Mouse (Mus musculus): ENCODE measurements around the gene Emc7. TPM values are rescaled to one million over a fixed set of nuclear protein-coding genes. Genes with fewer than 3 reads are reported as not detected.
"Not testable (repeated sequence)": the region's sequence is repeated elsewhere in the genome, so short reads cannot be mapped to it uniquely, and the experiment has no call there.

Gene Emc7
- total and polyA plus RNA-seq, 3 experiments: 1.8 to 15.0 (median 11.9) TPM

DNA sequence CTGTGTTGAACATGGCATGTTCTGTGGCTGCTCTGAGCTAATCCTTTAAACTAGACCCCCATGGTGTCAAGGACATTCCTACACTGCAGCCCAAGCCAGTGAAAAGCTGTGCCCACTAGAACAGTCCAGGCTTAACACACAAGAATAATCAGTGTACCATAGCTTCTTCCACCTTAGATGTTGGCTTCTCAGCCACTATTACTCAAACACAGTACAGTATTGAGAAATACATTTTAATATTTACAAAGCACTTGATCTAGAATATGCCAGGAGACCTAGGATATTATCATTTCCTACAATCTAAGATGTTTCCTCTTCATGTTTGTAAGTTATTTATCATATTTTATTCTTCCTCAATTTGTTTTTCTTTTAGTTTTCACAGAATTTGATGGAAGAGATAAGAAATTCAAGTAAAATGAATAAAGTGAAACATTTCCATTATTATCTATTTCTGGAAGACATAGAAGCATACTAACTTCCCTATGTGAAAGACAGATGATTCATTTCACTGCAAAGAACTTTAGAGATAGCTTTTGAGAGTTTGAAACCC is 6.2 kb upstream of the Emc7 start:
- Histone ChIP-seq H3K4me3 (ENCODE audit: low read depth, low read length) (no peak overlapping the region), H3K9me3 (replicated peaks) (no peaks in the 10 kb centered on the region), H3K27me3 (ENCODE audit: insufficient read depth, low read length) (no peaks in the 10 kb centered on the region), H3K4me1 (ENCODE audit: insufficient read depth, low read depth, low read length) (peaks cover 19% of the 10 kb centered on the region), H3K36me3 (replicated peaks) (no peaks in the 10 kb centered on the region)
- ATAC-seq (ENCODE audit: extremely low read depth, insufficient number of reproducible peaks, low FRiP score, poor library complexity, severe bottlenecking) (no peak), DNase-seq (ENCODE audit: low spot score) (no peak)
- TF ChIP-seq POLR2AphosphoS5 (IDR thresholded peaks at IDR 0.05; ENCODE audit: insufficient replicate concordance, low read depth, low read length) (no peak), GATA2 (IDR thresholded peaks at IDR 0.05; ENCODE audit: borderline replicate concordance, low read depth, low read length) (no peak), GATA1 (IDR thresholded peaks at IDR 0.05; ENCODE audit: borderline replicate concordance, low read length) (no peak), TAL1 (conservative IDR thresholded peaks at IDR 0.05; ENCODE audit: low read depth, low read length) (no peak), CTCF (IDR thresholded peaks at IDR 0.05; ENCODE audit: low read depth, low read length) (no peak)

DNA sequence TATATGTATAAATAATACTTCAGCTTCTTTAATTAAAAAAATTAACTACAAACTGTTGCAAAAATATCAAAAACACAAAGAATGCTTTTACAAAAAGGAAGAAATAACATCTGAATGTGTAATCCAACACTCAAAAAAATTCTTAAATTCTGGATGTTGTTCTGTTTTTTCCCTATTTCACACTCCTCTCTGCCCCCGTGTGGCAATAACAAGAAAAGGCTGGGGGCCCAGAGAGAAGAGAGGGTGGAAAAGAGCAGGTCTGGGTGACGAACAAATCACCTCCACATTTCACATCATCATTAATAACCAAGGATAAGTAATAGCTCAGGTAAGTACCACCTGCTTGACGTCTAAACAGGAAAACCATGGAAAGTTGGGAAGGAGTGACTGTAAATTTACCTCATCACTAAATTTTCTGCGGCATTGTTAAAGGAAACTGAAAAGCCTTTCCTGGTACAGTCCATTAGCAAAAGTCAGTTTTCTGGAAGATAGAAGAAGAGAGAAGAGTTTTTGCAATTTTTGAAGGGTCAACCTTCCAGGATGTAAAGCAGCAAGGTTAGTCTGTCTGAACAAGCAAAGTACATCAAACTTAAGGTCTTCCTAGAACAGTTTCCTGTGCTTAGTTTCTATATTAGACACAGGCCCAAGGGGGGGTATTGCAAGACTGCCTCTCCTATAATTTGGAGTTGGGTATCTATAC is 5.0 kb upstream of the Emc7 start:
- Histone ChIP-seq H3K27me3 (ENCODE audit: insufficient read depth, low read length) (no peaks in the 10 kb centered on the region), H3K4me3 (ENCODE audit: low read depth, low read length) (no peak overlapping the region), H3K4me1 (ENCODE audit: insufficient read depth, low read depth, low read length) (peaks cover 23% of the 10 kb centered on the region), H3K9me3 (replicated peaks) (no peaks in the 10 kb centered on the region), H3K36me3 (replicated peaks) (no peaks in the 10 kb centered on the region)
- DNase-seq (ENCODE audit: low spot score): peak; percentile 6
- no peak for TF ChIP-seq TAL1 (conservative IDR thresholded peaks at IDR 0.05; ENCODE audit: low read depth, low read length)
- no peak for TF ChIP-seq GATA1 (IDR thresholded peaks at IDR 0.05; ENCODE audit: borderline replicate concordance, low read length)
- TF ChIP-seq GATA2 (IDR thresholded peaks at IDR 0.05; ENCODE audit: borderline replicate concordance, low read depth, low read length): no peak
- 0 out of 2 replicates have a peak, but pooled peaks have one; percentile 50 for ATAC-seq (ENCODE audit: extremely low read depth, insufficient number of reproducible peaks, low FRiP score, poor library complexity, severe bottlenecking)

DNA sequence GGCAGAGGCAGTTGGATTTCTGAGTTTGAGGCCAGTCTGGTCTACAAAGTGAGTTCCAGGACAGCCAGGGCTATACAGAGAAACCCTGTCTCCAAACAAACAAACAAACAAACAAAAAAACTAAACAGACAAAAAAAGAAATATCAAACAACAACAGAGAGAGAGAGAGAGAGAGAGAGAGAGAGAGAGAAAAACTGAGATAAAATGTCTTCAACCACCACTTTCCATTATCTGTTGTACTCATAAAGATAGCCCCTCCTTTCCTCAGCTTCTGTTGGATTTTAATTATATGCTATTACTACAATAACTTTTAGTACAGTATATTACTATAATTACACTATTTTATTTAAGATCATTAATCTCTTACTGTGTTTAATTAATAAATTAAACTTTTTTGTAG is 2.3 kb upstream of the Emc7 start:
- not testable (repeated sequence) for H3K9me3 ChIP-seq (replicated peaks); DNase-seq (ENCODE audit: low spot score); H3K4me3 ChIP-seq (ENCODE audit: low read depth, low read length); ATAC-seq (ENCODE audit: extremely low read depth, insufficient number of reproducible peaks, low FRiP score, poor library complexity, severe bottlenecking); H3K27me3 ChIP-seq (ENCODE audit: insufficient read depth, low read length); H3K36me3 ChIP-seq (replicated peaks)
- peaks cover 29% of the 10 kb centered on the region for H3K4me1 ChIP-seq (ENCODE audit: insufficient read depth, low read depth, low read length)

DNA sequence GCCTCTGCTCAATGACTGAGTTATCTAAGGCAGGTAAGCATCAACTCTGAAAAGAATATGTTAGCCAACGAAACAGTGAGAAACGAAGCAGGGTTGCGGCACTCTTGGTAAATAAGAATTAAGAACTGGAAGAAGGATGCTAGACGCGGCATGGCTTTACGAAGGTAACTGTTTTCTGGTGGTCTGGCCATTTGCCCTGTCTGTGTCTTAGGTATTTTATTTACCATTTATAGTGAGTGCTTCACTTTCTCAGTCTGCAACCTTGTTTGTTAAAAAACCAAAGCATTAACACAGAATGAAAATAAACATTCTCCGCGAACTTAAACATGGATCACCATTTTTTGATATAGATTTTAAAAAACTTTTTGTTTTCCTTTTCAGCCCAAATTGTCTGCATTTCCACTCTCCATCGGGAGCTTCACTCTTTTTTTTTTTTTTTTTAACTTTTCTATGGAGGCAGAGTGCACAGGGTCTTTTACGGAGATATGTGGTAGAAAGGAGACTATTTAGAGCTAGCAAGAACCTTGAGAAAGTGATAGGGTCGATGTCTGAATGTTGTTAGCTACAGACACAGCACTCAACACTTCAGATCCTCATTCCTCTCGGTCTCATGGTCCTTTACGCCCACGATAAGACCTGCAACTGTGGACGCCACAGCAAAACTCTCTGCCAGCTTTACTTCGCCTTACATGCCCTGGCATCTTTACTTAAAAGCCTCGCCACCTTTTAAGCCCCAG is 504 bp upstream of the Emc7 start:
- TF ChIP-seq TAL1 (conservative IDR thresholded peaks at IDR 0.05; ENCODE audit: low read depth, low read length): no peak
- TF ChIP-seq POLR2AphosphoS5 (IDR thresholded peaks at IDR 0.05; ENCODE audit: insufficient replicate concordance, low read depth, low read length): no peak
- TF ChIP-seq GATA2 (IDR thresholded peaks at IDR 0.05; ENCODE audit: borderline replicate concordance, low read depth, low read length): no peak
- no peak for TF ChIP-seq GATA1 (IDR thresholded peaks at IDR 0.05; ENCODE audit: borderline replicate concordance, low read length)
- TF ChIP-seq CTCF (IDR thresholded peaks at IDR 0.05; ENCODE audit: low read depth, low read length): no peak
- peak overlapping the region; percentile 86 for H3K4me3 ChIP-seq (ENCODE audit: low read depth, low read length)
- peak; percentile 11; the same call in 1 of the 2 replicates for ATAC-seq (ENCODE audit: extremely low read depth, insufficient number of reproducible peaks, low FRiP score, poor library complexity, severe bottlenecking)
- peaks cover 33% of the 10 kb centered on the region for H3K4me1 ChIP-seq (ENCODE audit: insufficient read depth, low read depth, low read length)
- no peaks in the 10 kb centered on the region for H3K27me3 ChIP-seq (ENCODE audit: insufficient read depth, low read length)
- no peaks in the 10 kb centered on the region for H3K9me3 ChIP-seq (replicated peaks)
- H3K36me3 ChIP-seq (replicated peaks): peaks cover 11% of the 10 kb centered on the region
- DNase-seq (ENCODE audit: low spot score): no peak

DNA sequence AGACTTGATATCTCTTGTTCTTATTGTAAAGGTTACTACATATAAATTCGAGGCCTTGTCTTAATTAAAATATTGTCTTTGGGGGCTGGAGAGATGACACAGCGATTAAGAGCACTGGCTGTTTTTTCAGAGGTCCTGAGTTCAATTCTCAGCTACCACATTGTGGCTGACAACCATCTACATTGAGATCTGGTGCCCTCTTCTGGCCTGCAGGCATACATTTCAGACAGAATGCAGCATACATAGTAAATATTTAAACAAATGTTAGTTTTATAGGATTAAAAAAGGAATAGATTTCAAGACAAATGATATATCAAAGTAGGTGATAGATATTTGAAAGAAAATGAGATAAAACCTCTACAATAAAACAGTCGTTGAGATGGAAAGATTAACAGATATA is 5.8 kb downstream of the Emc7 start:
- DNase-seq (ENCODE audit: low spot score) (no peak), ATAC-seq (ENCODE audit: extremely low read depth, insufficient number of reproducible peaks, low FRiP score, poor library complexity, severe bottlenecking) (no peak)
- Histone ChIP-seq H3K27me3 (ENCODE audit: insufficient read depth, low read length) (no peaks in the 10 kb centered on the region), H3K9me3 (replicated peaks) (no peaks in the 10 kb centered on the region), H3K4me1 (ENCODE audit: insufficient read depth, low read depth, low read length) (peaks cover 14% of the 10 kb centered on the region; the same call in 1 of the 2 replicates), H3K36me3 (replicated peaks) (peaks cover 51% of the 10 kb centered on the region), H3K4me3 (ENCODE audit: low read depth, low read length) (no peak overlapping the region)
- TF ChIP-seq GATA1 (IDR thresholded peaks at IDR 0.05; ENCODE audit: borderline replicate concordance, low read length) (no peak), TAL1 (conservative IDR thresholded peaks at IDR 0.05; ENCODE audit: low read depth, low read length) (no peak), CTCF (IDR thresholded peaks at IDR 0.05; ENCODE audit: low read depth, low read length) (no peak), GATA2 (IDR thresholded peaks at IDR 0.05; ENCODE audit: borderline replicate concordance, low read depth, low read length) (no peak), POLR2AphosphoS5 (IDR thresholded peaks at IDR 0.05; ENCODE audit: insufficient replicate concordance, low read depth, low read length) (no peak)

DNA sequence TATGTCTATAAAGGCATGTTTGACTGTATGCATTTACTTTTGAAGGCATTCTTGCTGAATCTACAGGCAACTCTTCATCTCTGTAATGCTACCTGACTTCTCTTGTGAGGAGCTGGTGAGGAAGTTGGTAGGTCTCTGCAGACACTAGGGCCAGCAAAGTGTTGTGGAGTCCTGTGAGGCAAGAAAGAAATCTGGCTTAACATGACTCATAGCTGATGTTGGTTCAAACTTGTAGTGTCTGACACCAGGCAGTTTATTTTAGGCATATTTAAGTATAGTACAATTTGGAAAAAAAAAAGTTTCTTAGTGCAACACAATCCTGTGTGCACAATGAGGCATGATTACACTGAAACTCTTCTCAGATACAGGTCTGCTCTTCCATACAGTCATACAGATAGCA is 14.7 kb downstream of the Emc7 start:
- ATAC-seq (ENCODE audit: extremely low read depth, insufficient number of reproducible peaks, low FRiP score, poor library complexity, severe bottlenecking) (no peak), DNase-seq (ENCODE audit: low spot score) (no peak)
- H3K27me3 ChIP-seq (ENCODE audit: insufficient read depth, low read length): no peaks in the 10 kb centered on the region
- no peaks in the 10 kb centered on the region for H3K4me1 ChIP-seq (ENCODE audit: insufficient read depth, low read depth, low read length)
- no peak for TF ChIP-seq TAL1 (conservative IDR thresholded peaks at IDR 0.05; ENCODE audit: low read depth, low read length)
- TF ChIP-seq GATA2 (IDR thresholded peaks at IDR 0.05; ENCODE audit: borderline replicate concordance, low read depth, low read length): no peak
- no peak for TF ChIP-seq POLR2AphosphoS5 (IDR thresholded peaks at IDR 0.05; ENCODE audit: insufficient replicate concordance, low read depth, low read length)
- no peak for TF ChIP-seq CTCF (IDR thresholded peaks at IDR 0.05; ENCODE audit: low read depth, low read length)
- TF ChIP-seq GATA1 (IDR thresholded peaks at IDR 0.05; ENCODE audit: borderline replicate concordance, low read length): no peak
- no peaks in the 10 kb centered on the region for H3K9me3 ChIP-seq (replicated peaks)
- peaks cover 57% of the 10 kb centered on the region for H3K36me3 ChIP-seq (replicated peaks)
- no peak overlapping the region for H3K4me3 ChIP-seq (ENCODE audit: low read depth, low read length)
